Mouse (Mus musculus): ENCODE measurements at regions not wholly inside any gene's neighbourhood (a gene's known extent, or its start where the extent isn't known, plus 50 kb on each side); places are given as distances from the start of the nearest gene placed in this dataset.

- DNase-seq = no peak
Measured at GRCm38 (mm10) chr1:186373386-186373785, 256.3 kb upstream of the Lyplal1 start.

GRCm38 (mm10) chr1:186372770-186373353, 255.8 kb upstream of the Lyplal1 start:
- no peak for DNase-seq

DNA sequence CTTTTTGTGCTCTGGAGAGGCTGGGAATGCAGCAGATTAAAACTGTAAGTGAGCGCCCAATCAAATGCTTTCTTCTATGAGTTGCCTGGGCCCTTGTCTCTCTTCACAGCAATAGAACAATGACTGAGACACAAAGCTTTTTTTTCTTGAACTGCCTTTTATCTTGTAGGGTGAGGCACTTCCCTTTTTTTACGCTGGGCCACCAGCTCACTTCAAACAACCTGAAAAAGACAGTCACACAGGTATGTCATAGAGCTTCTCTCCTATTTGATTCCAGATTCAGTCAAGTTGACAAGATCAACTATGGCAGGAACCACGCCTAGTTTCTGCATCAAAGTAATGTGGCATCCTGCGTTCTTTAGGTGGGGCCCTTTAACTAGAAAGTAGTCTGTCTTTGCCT, 246.2 kb upstream of the Lyplal1 start:
- DNase-seq = no peak

- no peak for DNase-seq
Measured at GRCm38 (mm10) chr1:186358011-186358670, 241.0 kb upstream of the Lyplal1 start.

GRCm38 (mm10) chr1:186354742-186355141, 237.6 kb upstream of the Lyplal1 start:
- DNase-seq = no peak

GRCm38 (mm10) chr1:186354072-186354471, 237.0 kb upstream of the Lyplal1 start:
- no peak for DNase-seq

GRCm38 (mm10) chr1:186350381-186350780, 233.3 kb upstream of the Lyplal1 start:
- no peak for DNase-seq

DNA sequence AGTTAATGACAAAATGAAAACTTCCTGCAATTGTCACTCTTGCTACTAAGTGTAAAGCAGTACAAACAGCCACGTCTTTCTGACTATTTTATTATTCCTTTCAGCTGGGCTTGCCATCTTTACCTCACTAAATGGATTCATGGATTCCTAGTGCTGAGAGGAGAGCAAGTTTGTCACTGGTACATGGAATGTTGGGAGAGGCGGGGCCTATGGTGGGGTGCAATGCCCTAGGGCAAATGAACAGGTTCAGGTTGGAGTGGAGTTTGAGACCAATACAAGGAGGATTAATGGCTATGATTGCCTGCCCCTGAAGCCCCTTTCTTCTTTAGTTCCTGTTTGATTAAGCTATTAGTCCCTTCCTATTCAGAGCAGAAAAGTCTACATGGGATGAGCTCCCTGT, 232.9 kb upstream of the Lyplal1 start:
- no peak for DNase-seq

DNA sequence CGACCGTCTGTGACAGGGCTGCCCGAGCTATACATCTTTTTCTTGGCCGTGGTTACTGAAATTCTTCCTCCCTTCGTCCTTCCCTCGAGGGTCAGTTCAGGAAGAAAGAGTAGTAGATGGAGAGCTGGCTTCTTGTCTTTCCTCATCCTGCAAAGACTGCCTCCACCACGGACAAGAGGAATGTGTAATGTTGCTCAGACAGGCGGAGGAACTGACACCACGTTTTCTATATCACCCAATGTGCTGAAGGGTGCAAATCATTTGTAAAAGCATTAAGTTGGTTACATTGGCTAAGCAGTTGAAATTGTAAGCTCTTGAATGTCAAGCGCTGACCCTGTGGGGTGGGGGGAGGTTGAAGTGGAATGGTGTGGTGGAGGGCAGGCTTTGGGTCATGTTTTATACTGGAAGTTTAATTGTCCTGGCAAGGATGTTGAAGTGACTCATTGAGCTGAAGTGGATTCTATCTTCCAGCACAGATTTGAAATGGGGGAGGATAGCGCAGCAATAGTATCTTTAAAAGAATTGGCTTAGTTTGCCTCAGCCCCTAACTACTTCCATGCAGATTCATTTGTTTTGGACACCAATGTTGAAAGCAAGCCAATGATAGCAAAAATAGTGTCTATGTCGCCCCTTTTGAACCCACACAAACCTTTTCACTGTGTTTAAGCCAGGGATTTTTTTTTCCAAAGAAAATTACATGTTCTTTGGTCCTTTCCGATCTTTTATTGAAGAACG, 230.5 kb upstream of the Lyplal1 start:
- no peak for DNase-seq

GRCm38 (mm10) chr1:186345449-186345848, 228.3 kb upstream of the Lyplal1 start:
- no peak for DNase-seq

DNA sequence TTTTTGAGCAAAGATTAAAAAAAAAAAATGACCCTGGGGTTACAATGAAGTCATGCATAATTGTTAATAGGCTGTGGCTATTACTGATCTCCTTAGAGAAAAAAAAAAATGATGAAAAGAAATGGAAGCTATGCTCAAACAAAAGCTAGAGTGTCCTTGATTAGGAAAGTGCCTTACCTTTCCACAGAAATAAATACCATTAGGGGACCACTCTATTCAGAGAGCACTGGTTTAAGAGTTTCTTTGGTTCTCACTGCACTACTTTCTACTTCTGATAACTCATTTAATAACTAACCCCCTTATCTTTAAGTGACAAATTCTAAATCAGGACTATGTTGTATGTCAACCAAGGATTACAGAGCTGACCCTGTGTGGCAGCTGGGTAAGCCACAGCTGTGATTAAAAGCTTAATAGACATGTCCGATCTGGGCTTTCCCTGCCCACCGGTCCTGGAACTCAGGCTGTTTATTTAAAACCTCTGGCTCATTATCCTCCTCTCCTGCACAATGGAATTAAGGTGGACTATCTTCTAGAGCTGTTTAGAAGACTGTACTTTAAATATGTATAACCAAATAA, 225.9 kb upstream of the Lyplal1 start:
- no peak for DNase-seq

DNA sequence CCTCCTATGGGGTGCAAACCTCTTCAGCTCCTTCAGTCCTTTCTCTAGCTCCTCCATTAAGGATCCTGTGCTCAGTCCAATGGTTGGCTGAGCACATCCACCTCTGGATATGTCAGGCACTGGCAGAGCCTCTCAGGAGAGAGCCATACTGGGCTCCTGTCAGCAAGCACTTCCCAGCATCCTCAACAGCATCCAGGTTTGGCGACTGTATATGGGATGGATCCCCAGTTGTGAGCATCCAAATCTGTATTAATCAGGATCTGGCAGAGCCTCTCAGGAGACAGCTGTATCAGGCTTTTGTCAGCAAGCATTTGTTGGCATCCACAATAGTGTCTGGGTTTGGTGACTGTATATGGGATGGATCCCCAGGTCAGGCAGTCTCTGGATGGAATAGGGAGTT, 225.3 kb upstream of the Lyplal1 start:
- DNase-seq = no peak

- no peak for DNase-seq
Measured at GRCm38 (mm10) chr1:186341878-186342277, 224.8 kb upstream of the Lyplal1 start.

DNA sequence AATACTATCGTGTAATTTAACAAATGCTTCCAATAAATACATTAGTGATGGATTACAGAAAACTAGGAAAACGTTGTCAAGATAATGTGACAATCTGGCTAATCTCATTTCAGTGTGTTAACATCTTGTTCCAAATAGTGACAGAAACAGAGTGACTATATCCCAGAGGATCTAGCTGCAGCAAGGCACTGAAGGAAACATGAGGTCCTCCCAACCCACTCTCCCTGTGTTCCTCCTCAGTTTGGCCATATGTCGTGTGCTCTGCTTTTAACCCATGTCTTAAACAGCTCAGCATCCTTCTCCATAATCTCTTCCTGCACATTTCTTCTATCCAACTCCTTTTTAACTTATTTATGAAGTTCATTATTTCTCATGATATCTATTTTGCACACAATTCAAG, 223.6 kb upstream of the Lyplal1 start:
- DNase-seq = no peak

- DNase-seq = no peak
Measured at GRCm38 (mm10) chr1:186317285-186317684, 200.2 kb upstream of the Lyplal1 start.

- DNase-seq = no peak
Measured at GRCm38 (mm10) chr1:186314180-186314579, 197.1 kb upstream of the Lyplal1 start.

DNA sequence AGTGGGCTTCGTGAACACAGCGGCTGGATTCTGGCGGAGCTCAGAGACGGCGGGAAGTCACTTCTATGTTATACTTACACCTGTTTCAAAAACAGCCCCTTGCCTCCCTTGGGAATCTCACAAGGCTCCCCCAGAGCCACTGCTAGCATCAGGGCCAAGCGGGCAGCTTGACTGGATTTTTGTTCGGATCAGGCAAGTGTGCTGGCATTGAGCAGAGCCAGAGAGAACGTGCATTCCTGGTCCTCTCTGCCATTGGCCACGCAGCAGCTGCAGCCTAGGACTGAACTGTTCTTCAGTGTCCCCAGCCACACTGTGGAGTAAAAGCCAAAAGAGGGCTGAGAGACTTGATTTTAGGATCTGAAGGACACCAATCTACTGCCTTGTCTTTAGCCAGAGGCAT, 195.6 kb upstream of the Lyplal1 start:
- DNase-seq = no peak

DNA sequence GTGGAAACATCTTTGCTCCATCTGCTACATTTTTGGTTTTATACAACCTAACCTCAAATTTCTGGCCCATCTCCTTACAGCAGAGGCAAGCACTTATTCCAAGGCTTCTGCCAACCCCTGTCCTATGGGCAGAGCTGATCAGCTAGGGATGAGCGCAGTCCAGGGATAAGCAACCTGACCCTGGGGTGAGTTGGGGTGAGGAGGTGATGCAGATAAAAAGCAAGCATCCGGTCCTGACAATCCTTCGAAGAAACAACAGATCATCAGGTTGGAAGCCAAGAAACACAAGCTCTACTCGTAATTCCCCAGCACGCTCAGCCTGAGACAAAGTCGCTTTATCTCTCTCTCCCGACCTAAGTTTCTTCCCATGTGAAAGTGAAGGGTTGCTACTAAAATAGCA, 194.9 kb upstream of the Lyplal1 start:
- DNase-seq = no peak

GRCm38 (mm10) chr1:186307627-186308026, 190.5 kb upstream of the Lyplal1 start:
- no peak for DNase-seq

- no peak for DNase-seq
Measured at GRCm38 (mm10) chr1:186297464-186297863, 180.4 kb upstream of the Lyplal1 start.

GRCm38 (mm10) chr1:186295201-186295600, 178.1 kb upstream of the Lyplal1 start:
- DNase-seq = no peak

GRCm38 (mm10) chr1:186294635-186295034, 177.5 kb upstream of the Lyplal1 start:
- DNase-seq = peak in 1 of 2 experiments; percentile 24

DNA sequence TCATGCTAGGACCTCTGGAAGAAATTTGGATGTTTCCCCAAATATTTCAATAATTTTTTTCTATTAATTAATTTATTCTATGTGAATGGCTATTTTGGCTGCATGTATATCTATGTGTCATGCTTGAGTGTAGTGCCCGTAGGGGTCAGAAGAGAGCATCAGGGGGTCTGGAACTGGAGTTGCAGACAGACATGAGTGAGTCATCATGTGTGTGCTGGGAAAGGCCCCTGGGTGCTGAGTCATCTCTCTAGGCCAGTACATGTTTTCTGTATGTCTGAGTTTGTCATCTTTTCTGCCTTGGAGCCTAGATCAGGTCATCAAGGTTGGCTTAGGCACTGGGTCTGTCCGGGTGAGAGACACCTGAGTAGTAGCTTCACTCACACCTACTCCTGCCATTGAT, 172.0 kb upstream of the Lyplal1 start:
- DNase-seq = no peak

DNA sequence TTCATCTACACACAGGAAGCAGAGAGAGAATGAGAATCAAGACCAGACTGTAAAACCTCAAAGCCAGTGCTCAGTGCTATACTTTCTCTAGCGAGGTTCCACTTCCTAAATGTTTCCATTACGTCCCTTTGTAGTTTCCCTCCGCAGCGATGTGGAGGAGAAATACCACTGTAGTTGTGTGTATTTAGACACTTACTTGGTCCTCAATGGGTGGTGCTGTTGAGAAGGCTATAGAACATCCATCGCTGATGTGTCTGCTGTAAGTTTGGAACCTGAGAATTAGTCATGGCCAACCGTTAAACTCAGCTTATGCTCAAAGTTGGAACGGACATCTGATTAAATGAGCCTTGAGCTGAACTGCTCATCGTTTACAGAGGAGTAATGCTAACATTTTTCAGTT, 170.7 kb upstream of the Lyplal1 start:
- no peak for DNase-seq

Data from layer of hippocampus, postnatal 36 days (tissue).